Mouse (Mus musculus) liver, postnatal 0 days (tissue): ENCODE measurements around the gene Man1a2.

Experiments used
- CTCF ChIP-seq: sonication (generic); IDR thresholded peaks from 2 replicates; pipeline ENCODE4 v1.5.1; 2016; ENCODE audit warnings: antibody characterized with exemption, low read depth
- EP300 ChIP-seq: IDR thresholded peaks from 2 replicates; pipeline ENCODE4 v1.6.1; 2016; ENCODE audit warnings: antibody characterized with exemption, low read depth, mild to moderate bottlenecking

GRCm38 (mm10) chr3:100680226-100680625 is 5.1 kb downstream of the Man1a2 start:
- TF ChIP-seq CTCF = no peak
- no peak for TF ChIP-seq EP300
